8 mouse cellular contexts compared by ENCODE assay signal in the genomic region with DNA sequence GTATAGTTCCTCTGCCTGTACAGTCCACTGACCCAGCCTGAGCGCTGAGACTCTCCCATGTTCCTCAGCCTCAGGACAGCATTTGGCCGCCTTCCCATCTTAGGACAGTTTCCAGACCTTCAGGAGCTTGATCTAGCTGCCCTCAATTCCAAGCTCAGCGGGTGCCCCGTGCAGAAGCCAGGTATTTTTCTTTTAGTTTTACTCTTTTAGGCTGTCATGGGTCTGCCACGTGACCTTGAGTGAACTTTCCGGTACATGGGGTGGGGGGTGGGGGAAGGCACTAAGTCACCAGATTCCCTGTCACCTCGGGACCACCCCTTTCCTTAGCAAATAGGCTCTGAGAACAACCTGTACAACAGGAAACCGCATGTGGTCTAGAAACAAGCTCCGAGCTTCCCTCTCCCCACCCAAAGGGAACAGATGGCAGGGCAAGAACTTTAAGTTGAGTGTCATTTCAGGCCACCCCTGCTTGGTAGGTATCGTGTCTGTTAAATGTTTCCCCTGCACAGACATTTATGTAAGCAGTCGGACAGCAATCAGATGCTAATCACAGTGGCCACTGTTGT. TPM values are rescaled to one million over a fixed set of nuclear protein-coding genes. Genes with fewer than 3 reads are reported as not detected.
DNase-seq lines count a peak whose midpoint lies in the region; ATAC-seq and TF ChIP-seq lines count a peak whose summit lies in the region.

No protein-coding gene starts in this region.

- no peak for DNase-seq in hindbrain, embryonic 10.5 days (ENCODE audit: low spot score)
- DNase-seq in heart, embryonic 10.5 days (ENCODE audit: low spot score): no peak
- no peak for DNase-seq in liver, embryonic 11.5 days (ENCODE audit: low spot score)
- no peak for DNase-seq in right cerebral cortex, adult 18-20 months
- no peak for DNase-seq in embryo, embryonic 9.5 days (ENCODE audit: extremely low spot score)

- no peak overlapping the region for H3K9ac ChIP-seq in hindbrain, embryonic 13.5 days
- H3K9ac ChIP-seq in liver, embryonic 11.5 days (ENCODE audit: low read depth, low read length): no peak overlapping the region
- H3K9ac ChIP-seq in stomach, embryonic 14.5 days (replicated peaks; ENCODE audit: low read depth, low read length): no peak overlapping the region

- no peak overlapping the region for H3K4me2 ChIP-seq in hindbrain, embryonic 13.5 days
- H3K4me2 ChIP-seq in liver, embryonic 11.5 days: peak overlapping the region; percentile 7; the same call in 1 of the 2 replicates
- 0 out of 2 replicates have a peak overlapping the region, but pooled peaks have one; percentile 10 for H3K4me2 ChIP-seq in stomach, embryonic 14.5 days (replicated peaks; ENCODE audit: low read depth, low read length)

- peak overlapping the region; percentile 23; the same call in 1 of the 2 replicates for H3K27ac ChIP-seq in hindbrain, embryonic 10.5 days
- H3K27ac ChIP-seq in hindbrain, embryonic 13.5 days: no peak overlapping the region
- peak overlapping the region; percentile 80 for H3K27ac ChIP-seq in bone marrow, adult 2 months (ENCODE audit: control insufficient read depth, insufficient read depth, low read depth, low read length, poor library complexity)
- H3K27ac ChIP-seq in heart, embryonic 10.5 days: peak overlapping the region; percentile 84; the same call in 1 of the 2 replicates
- H3K27ac ChIP-seq in liver, embryonic 11.5 days (ENCODE audit: low read depth, low read length): no peak overlapping the region
- peak overlapping the region; percentile 21; the same call in 1 of the 2 replicates for H3K27ac ChIP-seq in stomach, embryonic 14.5 days (ENCODE audit: low read length)

- peaks cover 60% of the 10 kb centered on the region for H3K4me1 ChIP-seq in hindbrain, embryonic 10.5 days (replicated peaks)
- H3K4me1 ChIP-seq in hindbrain, embryonic 13.5 days (replicated peaks): peaks cover 53% of the 10 kb centered on the region
- peaks cover 11% of the 10 kb centered on the region; the same call in 1 of the 2 replicates for H3K4me1 ChIP-seq in bone marrow, adult 2 months (ENCODE audit: control insufficient read depth, insufficient read depth, low read length)
- H3K4me1 ChIP-seq in heart, embryonic 10.5 days: peaks cover 58% of the 10 kb centered on the region
- peaks cover 26% of the 10 kb centered on the region for H3K4me1 ChIP-seq in liver, embryonic 11.5 days (replicated peaks; ENCODE audit: control insufficient read depth, insufficient read depth, low read length)
- peaks cover 40% of the 10 kb centered on the region for H3K4me1 ChIP-seq in stomach, embryonic 14.5 days (ENCODE audit: control insufficient read depth, insufficient read depth, low read length)

- H3K9me3 ChIP-seq in hindbrain, embryonic 10.5 days: no peaks in the 10 kb centered on the region
- no peaks in the 10 kb centered on the region for H3K9me3 ChIP-seq in hindbrain, embryonic 13.5 days
- H3K9me3 ChIP-seq in heart, embryonic 10.5 days: no peaks in the 10 kb centered on the region
- H3K9me3 ChIP-seq in liver, embryonic 11.5 days (ENCODE audit: control insufficient read depth, low read length): no peaks in the 10 kb centered on the region
- no peaks in the 10 kb centered on the region for H3K9me3 ChIP-seq in stomach, embryonic 14.5 days (ENCODE audit: control insufficient read depth, low read depth, low read length)

- TF ChIP-seq POLR2A in bone marrow, adult 2 months (IDR thresholded peaks at IDR 0.05; ENCODE audit: borderline replicate concordance, control insufficient read depth, low read depth, low read length): no peak

- H3K4me3 ChIP-seq in hindbrain, embryonic 10.5 days: no peak overlapping the region
- no peak overlapping the region for H3K4me3 ChIP-seq in hindbrain, embryonic 13.5 days
- H3K4me3 ChIP-seq in bone marrow, adult 2 months (replicated peaks; ENCODE audit: control insufficient read depth, low read depth, low read length): peak overlapping the region; percentile 44
- H3K4me3 ChIP-seq in heart, embryonic 10.5 days: no peak overlapping the region
- no peak overlapping the region for H3K4me3 ChIP-seq in liver, embryonic 11.5 days (ENCODE audit: low read depth, low read length)
- no peak overlapping the region for H3K4me3 ChIP-seq in stomach, embryonic 14.5 days (ENCODE audit: low read depth, low read length)

- WGBS in hindbrain, embryonic 10.5 days: 48% methylated on average over 11 of the region's 11 CpGs
- 49% methylated on average over 11 of the region's 11 CpGs for WGBS in hindbrain, embryonic 13.5 days
- WGBS in bone marrow, adult 2 months: 2% methylated on average over 11 of the region's 11 CpGs
- 29% methylated on average over 11 of the region's 11 CpGs for WGBS in heart, embryonic 10.5 days
- WGBS in liver, embryonic 11.5 days: 18% methylated on average over 11 of the region's 11 CpGs
- 21% methylated on average over 11 of the region's 11 CpGs for WGBS in stomach, embryonic 14.5 days

- no peak for ATAC-seq in hindbrain, embryonic 13.5 days (ENCODE audit: low FRiP score)
- no peak for ATAC-seq in liver, embryonic 11.5 days (replicated peaks; ENCODE audit: low FRiP score)
- ATAC-seq in stomach, embryonic 14.5 days (ENCODE audit: insufficient number of reproducible peaks, insufficient read depth, low FRiP score, low read depth): no peak

- no peaks in the 10 kb centered on the region for H3K36me3 ChIP-seq in hindbrain, embryonic 10.5 days
- H3K36me3 ChIP-seq in hindbrain, embryonic 13.5 days: peaks cover 16% of the 10 kb centered on the region
- H3K36me3 ChIP-seq in heart, embryonic 10.5 days: peaks cover 3% of the 10 kb centered on the region; the same call in 1 of the 2 replicates
- no peaks in the 10 kb centered on the region for H3K36me3 ChIP-seq in liver, embryonic 11.5 days (ENCODE audit: control insufficient read depth, insufficient read depth, low read length)
- no peaks in the 10 kb centered on the region for H3K36me3 ChIP-seq in stomach, embryonic 14.5 days (ENCODE audit: control insufficient read depth, insufficient read depth, low read length)

- H3K27me3 ChIP-seq in hindbrain, embryonic 10.5 days (ENCODE audit: insufficient read depth, poor library complexity, severe bottlenecking): 0 out of 2 replicates have a peak, but pooled peaks cover 12% of the 10 kb centered on the region
- peaks cover 13% of the 10 kb centered on the region for H3K27me3 ChIP-seq in hindbrain, embryonic 13.5 days
- no peaks in the 10 kb centered on the region for H3K27me3 ChIP-seq in heart, embryonic 10.5 days (ENCODE audit: insufficient read depth, poor library complexity, severe bottlenecking)
- no peaks in the 10 kb centered on the region; the same call in 1 of the 2 replicates for H3K27me3 ChIP-seq in liver, embryonic 11.5 days (replicated peaks; ENCODE audit: control insufficient read depth, insufficient read depth, low read length)
- H3K27me3 ChIP-seq in stomach, embryonic 14.5 days (ENCODE audit: control insufficient read depth, insufficient read depth, low read length): no peaks in the 10 kb centered on the region

- TF ChIP-seq CTCF in bone marrow, adult 2 months (IDR thresholded peaks at IDR 0.05; ENCODE audit: control insufficient read depth, insufficient read depth, low read length): no peak

RNA-seq across cellular contexts. Expression of a gene that starts 5.5 kb away (rescaled TPM):
- polyA plus RNA-seq in hindbrain, embryonic 10.5 days (2016; fragmentation: Nextera tagmentation; extraction: Ambion mirVana): 9.3 and 9.4 TPM in 2 replicates
- polyA plus RNA-seq in hindbrain, embryonic 13.5 days (2015; fragmentation: Nextera tagmentation; extraction: Ambion mirVana): 25.4 and 25.5 TPM in 2 replicates
- 11.6 and 29.7 TPM in 2 replicates for polyA plus RNA-seq in bone marrow, adult 2 months (2011; ENCODE audit: insufficient read depth, insufficient read length, low replicate concordance, missing spikeins)
- polyA plus RNA-seq in heart, embryonic 10.5 days (2016; fragmentation: Nextera tagmentation; extraction: Ambion mirVana): 7.9 and 9.5 TPM in 2 replicates
- polyA plus RNA-seq in liver, embryonic 11.5 days (2014; fragmentation: Nextera tagmentation; extraction: Ambion mirVana): 3.5 and 3.8 TPM in 2 replicates
- polyA plus RNA-seq in stomach, embryonic 14.5 days (2014; fragmentation: Nextera tagmentation; extraction: Ambion mirVana): 11.4 and 14.1 TPM in 2 replicates

RNA-seq across cellular contexts. Expression of a gene that starts 47.1 kb away (rescaled TPM):
- 106 and 116 TPM in 2 replicates for polyA plus RNA-seq in hindbrain, embryonic 10.5 days (2016; fragmentation: Nextera tagmentation; extraction: Ambion mirVana)
- polyA plus RNA-seq in hindbrain, embryonic 13.5 days (2015; fragmentation: Nextera tagmentation; extraction: Ambion mirVana): 69.6 TPM in 2 replicates
- 33.6 and 53.9 TPM in 2 replicates for polyA plus RNA-seq in bone marrow, adult 2 months (2011; ENCODE audit: insufficient read depth, insufficient read length, low replicate concordance, missing spikeins)
- polyA plus RNA-seq in heart, embryonic 10.5 days (2016; fragmentation: Nextera tagmentation; extraction: Ambion mirVana): 32.0 and 49.1 TPM in 2 replicates
- polyA plus RNA-seq in liver, embryonic 11.5 days (2014; fragmentation: Nextera tagmentation; extraction: Ambion mirVana): 42.8 and 44.2 TPM in 2 replicates
- polyA plus RNA-seq in stomach, embryonic 14.5 days (2014; fragmentation: Nextera tagmentation; extraction: Ambion mirVana): 48.1 and 51.1 TPM in 2 replicates

Comparison
In these comparisons a context has a peak if more than half of its experiments do, and no peak if none do; other contexts are left out.
1. H3K27ac ChIP-seq: peak in hindbrain, embryonic 10.5 days (single experiment), bone marrow, adult 2 months (single experiment), heart, embryonic 10.5 days (single experiment) and stomach, embryonic 14.5 days (single experiment); none in hindbrain, embryonic 13.5 days (single experiment) and liver, embryonic 11.5 days (single experiment).